Mouse (Mus musculus) cortical plate, adult 2 months (tissue): Measurements from ENCODE around the gene Wee1. TPM values are rescaled to one million over a fixed set of nuclear protein-coding genes. Genes with fewer than 3 reads are reported as not detected.
"Not testable (repeated sequence)": the region's sequence is repeated elsewhere in the genome, so short reads cannot be mapped to it uniquely, and the experiment has no call there.

Source experiments
- H3K27ac ChIP-seq: fragments of 200-500 bp; 2 replicates; pipeline ENCODE4 v1.5.1; 2012; ENCODE audit warnings: low read length, control low read depth, inconsistent platforms; ENCODE audit not compliant: insufficient read depth
- H3K4me1 ChIP-seq: fragments of 200-500 bp; 2 replicates; pipeline ENCODE4 v1.6.1; 2011; ENCODE audit warnings: low read length; ENCODE audit not compliant: control insufficient read depth, insufficient read depth
- H3K4me3 ChIP-seq: fragments of 200-500 bp; 2 replicates; pipeline ENCODE4 v1.5.1; 2011; ENCODE audit warnings: mild to moderate bottlenecking, low read length, control low read depth; ENCODE audit not compliant: insufficient read depth
- CTCF ChIP-seq: fragments of 200-500 bp; IDR thresholded peaks from 2 replicates; pipeline ENCODE4 v1.5.1; 2011; ENCODE audit warnings: mild to moderate bottlenecking, control low read depth, low read length; ENCODE audit not compliant: insufficient read depth; ENCODE audit errors: extremely low read depth
- POLR2A ChIP-seq: fragments of 200-500 bp; IDR thresholded peaks from 2 replicates; pipeline ENCODE4 v1.6.1; 2011; ENCODE audit warnings: mild to moderate bottlenecking, low read length, control low read depth; ENCODE audit not compliant: insufficient read depth; ENCODE audit errors: extremely low read depth
- polyA plus RNA-seq: library from polyadenylated mRNA; depleted of rRNA; stranded (reverse); fragments of >200 nt; gene quantifications from 2 replicates; pipeline ENCODE4 v1.2.3, GENCODE M21; 2012

Wee1 gene
- polyA plus RNA-seq, 1 experiment: 15.2 TPM

DNA sequence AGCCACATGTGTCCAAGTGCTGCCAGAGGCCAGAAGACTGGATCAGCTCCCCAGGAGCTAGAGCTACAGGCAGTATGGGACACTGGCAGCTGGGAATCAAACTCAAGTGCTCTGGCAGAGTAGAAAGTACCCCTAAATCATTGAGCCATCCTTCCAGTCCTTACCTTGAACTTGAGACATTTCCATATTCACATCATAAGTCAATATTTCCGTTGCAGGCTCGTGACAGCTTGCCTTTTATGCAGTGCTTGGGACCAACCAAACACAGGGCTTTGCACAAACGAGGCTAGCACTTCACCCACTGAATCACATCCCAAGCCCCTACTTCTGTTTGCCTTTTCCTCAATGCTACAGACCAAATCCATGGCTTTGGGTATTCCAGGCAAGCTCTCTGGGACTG is 36.2 kb downstream of the Wee1 start:
- TF ChIP-seq CTCF (no peak), POLR2A (no peak)
- H3K27ac ChIP-seq: no peak overlapping the region
- no peak overlapping the region for H3K4me3 ChIP-seq
- H3K4me1 ChIP-seq: no peaks in the 10 kb centered on the region

DNA sequence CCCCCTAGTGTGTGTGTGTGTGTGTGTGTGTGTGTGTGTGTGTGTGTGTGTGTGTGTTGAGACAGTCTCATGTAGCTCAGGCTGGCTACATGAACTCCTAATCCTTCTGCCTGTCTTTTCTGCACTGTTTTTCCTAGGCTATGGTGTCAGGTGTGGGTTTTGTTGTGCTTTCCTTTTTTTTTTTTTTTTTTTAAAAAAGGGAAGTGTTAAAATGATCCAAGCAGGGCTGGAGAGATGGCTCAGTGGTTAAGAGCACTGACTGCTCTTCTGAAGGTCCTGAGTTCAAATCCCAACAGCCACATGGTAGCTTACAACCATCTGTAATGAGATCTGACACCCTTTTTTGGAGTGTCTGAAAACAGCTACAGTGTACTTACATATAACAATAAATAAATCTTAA is 38.3 kb downstream of the Wee1 start:
- H3K4me3 ChIP-seq, H3K4me1 ChIP-seq, H3K27ac ChIP-seq: not testable (repeated sequence)

GRCm38 (mm10) chr7:110160601-110161000 is 38.8 kb downstream of the Wee1 start:
- no peak overlapping the region for H3K27ac ChIP-seq
- H3K4me1 ChIP-seq: no peaks in the 10 kb centered on the region
- no peak overlapping the region for H3K4me3 ChIP-seq
- TF ChIP-seq POLR2A (no peak), CTCF (no peak)

- Histone ChIP-seq H3K4me1 (no peaks in the 10 kb centered on the region), H3K27ac (no peak overlapping the region), H3K4me3 (no peak overlapping the region)
- no peak for TF ChIP-seq POLR2A
- 0 out of 2 replicates have a peak, but pooled peaks have one; percentile 10 for TF ChIP-seq CTCF
Observed at GRCm38 (mm10) chr7:110163024-110163423, 41.2 kb downstream of the Wee1 start.

- TF ChIP-seq POLR2A (no peak), CTCF (peak; percentile 32; the same call in 1 of the 2 replicates)
- H3K4me1 ChIP-seq: no peaks in the 10 kb centered on the region
- H3K27ac ChIP-seq: no peak overlapping the region
- H3K4me3 ChIP-seq: peak overlapping the region; percentile 43
Observed at GRCm38 (mm10) chr7:110164103-110164681, 42.3 kb downstream of the Wee1 start.

GRCm38 (mm10) chr7:110164712-110165122 is 42.9 kb downstream of the Wee1 start:
- H3K27ac ChIP-seq: no peak overlapping the region
- TF ChIP-seq CTCF (peak; percentile 91), POLR2A (peak; percentile 65; the same call in 1 of the 2 replicates)
- peak overlapping the region; percentile 43 for H3K4me3 ChIP-seq
- H3K4me1 ChIP-seq: no peaks in the 10 kb centered on the region

GRCm38 (mm10) chr7:110166233-110166632 is 44.4 kb downstream of the Wee1 start:
- H3K4me1 ChIP-seq: no peaks in the 10 kb centered on the region
- H3K27ac ChIP-seq: no peak overlapping the region
- TF ChIP-seq CTCF: no peak
- TF ChIP-seq POLR2A: no peak
- H3K4me3 ChIP-seq: no peak overlapping the region

DNA sequence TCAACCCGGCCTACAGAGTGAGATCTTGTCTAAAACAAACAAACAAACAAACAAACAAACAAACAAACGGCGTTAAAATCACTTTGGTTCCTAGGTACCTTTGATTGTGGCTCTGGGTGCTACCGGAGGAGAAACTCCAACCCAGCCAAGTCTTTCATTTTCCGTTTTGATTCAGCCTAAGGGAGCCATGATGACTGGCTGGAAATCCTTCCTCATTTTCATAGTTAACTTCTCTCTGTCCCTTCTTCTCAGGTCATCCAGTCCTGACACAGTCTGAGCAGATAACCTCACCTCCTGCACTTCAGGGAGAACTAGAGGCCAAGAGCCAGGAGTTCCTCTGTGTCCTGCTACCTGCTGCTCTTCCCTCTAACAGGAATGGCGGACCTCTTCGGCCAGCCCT is 57.4 kb downstream of the Wee1 start:
- no peak overlapping the region for H3K4me3 ChIP-seq
- H3K27ac ChIP-seq: no peak overlapping the region
- TF ChIP-seq CTCF (no peak), POLR2A (no peak)
- H3K4me1 ChIP-seq: no peaks in the 10 kb centered on the region

DNA sequence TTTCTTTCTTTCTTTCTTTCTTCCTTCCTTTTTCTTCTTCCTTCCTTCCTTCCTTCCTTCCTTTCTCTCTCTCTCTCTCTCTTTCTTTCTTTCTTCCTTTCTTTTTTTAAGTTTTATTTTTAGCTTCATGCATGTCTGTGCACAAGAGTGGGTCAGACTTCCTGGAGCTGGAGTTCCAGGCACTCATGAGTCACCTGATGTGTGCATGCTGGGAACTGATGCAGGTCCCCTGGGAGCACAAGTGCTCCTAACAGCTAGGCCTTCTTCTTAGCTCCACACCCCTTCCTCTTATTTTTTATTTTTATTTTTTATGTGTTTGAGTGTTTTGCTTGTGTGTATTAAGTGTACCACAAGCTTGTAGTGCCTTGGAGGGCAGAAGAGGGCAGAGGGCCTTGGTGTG is 58.8 kb downstream of the Wee1 start:
- Histone ChIP-seq H3K4me1 (no peaks in the 10 kb centered on the region), H3K27ac (no peak overlapping the region)
- TF ChIP-seq POLR2A (no peak), CTCF (no peak)

DNA sequence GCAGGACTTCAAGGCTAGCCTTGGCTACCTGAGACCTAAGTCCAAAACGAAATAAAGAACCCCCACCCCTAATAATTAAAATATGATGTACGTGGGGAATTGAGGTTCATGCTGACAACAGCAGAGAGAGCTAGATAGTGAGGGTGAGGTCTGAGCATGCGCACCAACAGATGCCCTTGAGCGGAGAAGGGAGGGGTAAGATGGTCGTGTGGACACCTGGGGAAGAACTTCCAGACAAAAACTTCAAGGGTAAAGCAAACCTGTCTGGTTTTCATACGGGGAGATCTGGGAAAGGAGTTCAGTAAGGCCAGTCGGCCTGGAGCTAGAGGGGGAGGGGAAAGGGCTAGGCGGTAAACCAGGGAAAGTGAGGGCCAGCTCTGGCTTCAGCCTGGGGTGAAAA is 59.6 kb downstream of the Wee1 start:
- no peak overlapping the region for H3K4me3 ChIP-seq
- TF ChIP-seq CTCF: no peak
- TF ChIP-seq POLR2A: no peak
- no peak overlapping the region for H3K27ac ChIP-seq
- H3K4me1 ChIP-seq: no peaks in the 10 kb centered on the region

More for the DNA sequence above, 58.8 kb downstream of the Wee1 start:
- H3K4me3 ChIP-seq: no peak overlapping the region
